Mouse (Mus musculus) heart, embryonic 15.5 days (tissue): ENCODE data around the gene Prok2. TPM values are rescaled to one million over a fixed set of nuclear protein-coding genes. Genes with fewer than 3 reads are reported as not detected.

Experiments
- ATAC-seq: fragments of 200-750 bp; cut with Nextera tagmentation; replicated peaks from 2 replicates; pipeline ENCODE4 v1.8.0; 2017; ENCODE audit warnings: low read depth, moderate TSS enrichment; ENCODE audit not compliant: insufficient number of reproducible peaks, insufficient read depth, low FRiP score
- H3K27ac ChIP-seq: fragments of 300-500 bp; sonication (generic); 2 replicates; pipeline ENCODE4 v1.5.1; 2015; ENCODE audit warnings: mild to moderate bottlenecking, inconsistent platforms
- H3K27me3 ChIP-seq: fragments of 300-500 bp; sonication (generic); 2 replicates; pipeline ENCODE4 v1.6.1; 2015; ENCODE audit warnings: inconsistent platforms
- H3K36me3 ChIP-seq: fragments of 300-500 bp; sonication (generic); 2 replicates; pipeline ENCODE4 v1.6.1; 2015; ENCODE audit warnings: mild to moderate bottlenecking, inconsistent platforms
- H3K4me1 ChIP-seq: fragments of 300-500 bp; sonication (generic); replicated peaks from 2 replicates; pipeline ENCODE4 v1.6.1; 2015; ENCODE audit warnings: inconsistent platforms
- H3K4me2 ChIP-seq: fragments of 300-500 bp; sonication (generic); 2 replicates; pipeline ENCODE4 v1.6.1; 2015; ENCODE audit warnings: inconsistent platforms, mild to moderate bottlenecking, moderate library complexity
- H3K4me3 ChIP-seq: fragments of 300-500 bp; sonication (generic); 2 replicates; pipeline ENCODE4 v1.5.1; 2015; ENCODE audit warnings: mild to moderate bottlenecking, inconsistent platforms
- H3K9ac ChIP-seq: fragments of 300-500 bp; sonication (generic); 2 replicates; pipeline ENCODE4 v1.6.1; 2015; ENCODE audit warnings: mild to moderate bottlenecking, inconsistent platforms
- H3K9me3 ChIP-seq: fragments of 300-500 bp; sonication (generic); replicated peaks from 2 replicates; pipeline ENCODE4 v1.6.1; 2016; ENCODE audit warnings: inconsistent platforms
- WGBS: fragments of 180-500 bp; shearing (Covaris S2); methylation state at CpG from one replicate; pipeline ENCODE4 v1.1.7; 2015; ENCODE audit warnings: mixed read lengths; 5-methylcytosine and 5-hydroxymethylcytosine counted together
- polyA plus RNA-seq: library from polyadenylated mRNA; unstranded; fragments of >200 nt; fragmentation: Nextera tagmentation; extraction: Ambion mirVana; gene quantifications from 2 replicates; pipeline ENCODE4 v1.2.1, GENCODE M21; 2015

Gene Prok2
- polyA plus RNA-seq, 1 experiment from 2014 or later = 0.09 TPM

DNA sequence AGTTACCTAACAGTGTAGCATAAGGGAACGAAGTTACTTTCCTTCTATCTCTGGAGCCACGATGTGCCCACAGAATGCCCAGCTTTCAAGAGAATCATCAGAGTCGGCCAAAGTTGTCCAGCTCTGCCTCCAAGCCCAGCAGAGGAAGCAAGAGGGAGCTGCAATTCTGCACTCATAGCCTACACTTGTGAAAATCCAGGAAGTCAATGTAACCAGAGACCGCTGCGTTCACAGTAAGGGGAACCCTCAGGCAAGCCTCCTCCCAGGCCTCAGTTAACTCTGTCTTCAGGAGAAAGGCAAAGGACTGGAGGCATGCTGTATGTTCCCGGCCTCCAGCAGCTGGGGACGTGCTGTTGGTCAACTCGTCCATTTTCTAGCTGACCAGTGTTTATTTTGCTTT, 58.9 kb downstream of the Prok2 start:
- no peaks in the 10 kb centered on the region for H3K9me3 ChIP-seq
- peak overlapping the region; percentile 80; the same call in 1 of the 2 replicates for H3K4me3 ChIP-seq
- peak overlapping the region; percentile 92 for H3K4me2 ChIP-seq
- 49% methylated on average over 8 of the region's 8 CpGs for WGBS
- H3K9ac ChIP-seq = no peak overlapping the region
- no peaks in the 10 kb centered on the region for H3K36me3 ChIP-seq
- H3K4me1 ChIP-seq = peaks cover 20% of the 10 kb centered on the region
- no peak for ATAC-seq
- H3K27ac ChIP-seq = no peak overlapping the region
- no peaks in the 10 kb centered on the region for H3K27me3 ChIP-seq

DNA sequence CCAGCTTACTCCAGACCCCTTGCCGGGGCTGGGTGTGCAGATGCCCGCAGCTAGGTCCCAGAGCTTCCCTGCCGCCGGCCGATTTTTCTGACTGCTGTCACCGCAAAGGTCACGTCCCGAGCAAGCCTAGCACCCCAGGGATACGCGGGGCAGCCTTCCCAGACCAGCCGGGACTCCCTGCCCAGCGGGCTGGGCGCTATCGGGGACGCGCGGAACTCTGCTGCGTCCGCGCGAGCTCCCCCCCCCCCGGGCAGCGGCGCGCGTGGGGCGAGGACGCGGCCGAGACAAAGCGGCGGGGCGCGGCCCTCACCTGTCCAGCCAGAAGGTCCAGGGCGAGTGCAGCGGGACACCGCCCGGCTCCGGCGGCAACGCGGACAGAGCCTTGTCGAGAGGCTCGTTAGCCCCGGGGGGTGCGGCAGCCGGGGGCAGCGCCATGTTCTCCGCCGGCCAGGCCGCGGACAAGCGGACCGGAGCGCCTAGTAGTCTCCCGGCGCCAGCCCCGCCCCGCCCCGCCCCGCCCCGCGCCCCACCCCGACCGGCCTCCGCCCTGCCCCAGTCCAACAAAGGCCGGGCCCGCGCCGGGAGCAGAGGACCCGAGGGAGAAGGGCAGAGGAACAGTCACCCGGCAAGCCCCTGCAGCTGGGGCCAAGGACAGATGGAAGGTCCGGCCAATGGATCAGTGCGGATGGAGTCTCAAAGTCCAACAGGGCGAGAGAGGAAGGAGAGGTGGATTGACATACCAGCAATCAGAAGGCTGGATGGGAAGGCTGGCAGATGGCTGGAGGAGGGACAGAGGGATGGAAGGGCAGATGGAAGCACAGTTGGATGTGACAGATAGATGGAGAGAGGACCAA, 59.6 kb downstream of the Prok2 start, which contains the start of the genes Eif4e3 and Gm20696:
Eif4e3 (minus strand) TSS at position 454 of the 854 bp plus-strand sequence.
Gm20696 (minus strand) TSS at position 480 of the 854 bp plus-strand sequence.
- Histone ChIP-seq H3K27me3 (no peaks in the 10 kb centered on the region), H3K9ac (peak within 1 kb of the TSS; percentile 71), H3K4me3 (peak within 1 kb of the TSS; percentile 80), H3K4me2 (peak within 1 kb of the TSS; percentile 92), H3K27ac (peak within 1 kb of the TSS; percentile 37; the same call in 1 of the 2 replicates), H3K36me3 (no peaks in the 10 kb centered on the region), H3K9me3 (no peaks in the 10 kb centered on the region), H3K4me1 (peaks cover 20% of the 10 kb centered on the region)
- ATAC-seq = peak; percentile 85
- WGBS = under 1% methylated on average over 75 of the region's 75 CpGs

GRCm38 (mm10) chr6:99665457-99666317, 60.5 kb downstream of the Prok2 start:
- Histone ChIP-seq H3K9ac (peak overlapping the region; percentile 71), H3K36me3 (no peaks in the 10 kb centered on the region), H3K4me3 (peak overlapping the region; percentile 80), H3K9me3 (no peaks in the 10 kb centered on the region), H3K27ac (peak overlapping the region; percentile 37; the same call in 1 of the 2 replicates), H3K4me2 (peak overlapping the region; percentile 92), H3K27me3 (no peaks in the 10 kb centered on the region), H3K4me1 (peaks cover 20% of the 10 kb centered on the region)
- ATAC-seq = no peak
- WGBS = 27% methylated on average over 16 of the region's 16 CpGs

DNA sequence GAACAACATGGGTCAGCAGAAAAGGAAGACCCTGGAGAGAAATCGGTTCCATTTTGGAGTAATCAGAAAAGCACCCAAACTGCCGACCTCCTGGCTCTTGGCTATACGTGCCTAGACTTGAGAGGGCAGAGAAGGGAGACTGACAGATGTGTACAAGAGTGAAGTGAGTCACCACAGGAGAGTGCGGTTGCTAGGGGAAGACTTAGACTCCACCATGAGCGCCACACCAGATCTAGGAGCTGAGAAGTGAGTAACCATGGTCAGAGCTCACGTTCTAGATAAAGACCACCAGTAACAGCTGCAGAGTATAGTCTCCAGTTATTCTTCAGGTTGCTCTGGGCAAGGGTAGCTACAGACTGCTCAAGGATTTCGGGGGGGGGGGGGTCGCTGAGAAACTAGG, 63.0 kb downstream of the Prok2 start:
- WGBS = 71% methylated on average over 8 of the region's 8 CpGs
- no peak overlapping the region for H3K27ac ChIP-seq
- H3K9me3 ChIP-seq = no peaks in the 10 kb centered on the region
- H3K9ac ChIP-seq = no peak overlapping the region
- ATAC-seq = no peak
- H3K36me3 ChIP-seq = no peaks in the 10 kb centered on the region
- peaks cover 18% of the 10 kb centered on the region for H3K4me1 ChIP-seq
- no peak overlapping the region for H3K4me3 ChIP-seq
- no peak overlapping the region for H3K4me2 ChIP-seq
- H3K27me3 ChIP-seq = no peaks in the 10 kb centered on the region

Other genes with a start within 250 kb of the Prok2 start
- 66.8 and 77.5 TPM in 2 replicates for gene Foxp1, start 203.7 kb downstream of the Prok2 start, polyA plus RNA-seq
- gene Eif4e3, start 59.6 kb downstream of the Prok2 start, polyA plus RNA-seq = 10.3 and 10.9 TPM in 2 replicates
- gene Gm20696, start 59.6 kb downstream of the Prok2 start, polyA plus RNA-seq = 2.5 and 2.9 TPM in 2 replicates
- gene Gpr27, start 33.7 kb downstream of the Prok2 start, polyA plus RNA-seq = 1.0 and 1.4 TPM in 2 replicates